Comparison of ENCODE assay signal across 10 mouse cellular contexts in genomic region chr10:90753106-90753505, GRCm38 (mm10).
DNase-seq lines count a peak whose midpoint lies in the region; ATAC-seq and TF ChIP-seq lines count a peak whose summit lies in the region.
"Had no signal": no experiment of that assay in that cellular context is flagged by ENCODE, and none has a peak within 500 bp of the region (broad histone marks: within the 10 kb centered on the region; RNA-seq: fewer than 3 reads in every experiment).

No protein-coding gene starts in this region.

- H3K9ac ChIP-seq in limb, embryonic 14.5 days (ENCODE audit: low read depth, low read length, severe bottlenecking), result no peak overlapping the region

- H3K9me3 ChIP-seq in limb, embryonic 14.5 days (ENCODE audit: control insufficient read depth, low read length), result no peaks in the 10 kb centered on the region
- H3K9me3 ChIP-seq in limb, embryonic 10.5 days (replicated peaks), result no peaks in the 10 kb centered on the region

- TF ChIP-seq CTCF in layer of hippocampus, adult 2 months (conservative IDR thresholded peaks at IDR 0.05), result peak; percentile 27

- no peaks in the 10 kb centered on the region for H3K36me3 ChIP-seq in limb, embryonic 14.5 days (ENCODE audit: control insufficient read depth, insufficient read depth, low read length)
- no peaks in the 10 kb centered on the region for H3K36me3 ChIP-seq in limb, embryonic 10.5 days

- no peaks in the 10 kb centered on the region for H3K4me1 ChIP-seq in limb, embryonic 14.5 days (ENCODE audit: control insufficient read depth, insufficient read depth, low read length)
- H3K4me1 ChIP-seq in limb, embryonic 10.5 days, result no peaks in the 10 kb centered on the region

- peak; percentile 23 for DNase-seq in limb, embryonic 14.5 days (ENCODE audit: low spot score)
- DNase-seq in limb, embryonic 10.5 days (ENCODE audit: low spot score), result no peak
- DNase-seq in cerebellum, adult 9-10 months, result peak; percentile 80
- peak; percentile 68 to 84 for DNase-seq in layer of hippocampus, adult 2 months (ENCODE audit: low spot score in 2 of 2)
- peak; percentile 72 for DNase-seq in right cerebral cortex, postnatal 25 days
- DNase-seq in thymus, postnatal 4 days, result no peak
- no peak for DNase-seq in thymus, postnatal 10 days (ENCODE audit: low spot score in 2 of 2)
- DNase-seq: midbrain, embryonic 14.5 days; thymus, postnatal 14 days had no signal

- no peak overlapping the region for H3K4me2 ChIP-seq in limb, embryonic 14.5 days (replicated peaks; ENCODE audit: low read depth, low read length, severe bottlenecking)
- H3K4me2 ChIP-seq: liver, embryonic 11.5 days had no signal

- TF ChIP-seq POLR2A in limb, embryonic 14.5 days (IDR thresholded peaks at IDR 0.05; ENCODE audit: borderline replicate concordance, extremely low read depth, insufficient read depth, insufficient read length), result no peak

- no peaks in the 10 kb centered on the region for H3K27me3 ChIP-seq in limb, embryonic 14.5 days (ENCODE audit: control insufficient read depth, insufficient read depth, low read length)
- H3K27me3 ChIP-seq in limb, embryonic 10.5 days (ENCODE audit: low read depth, poor library complexity, severe bottlenecking), result no peaks in the 10 kb centered on the region

- WGBS in limb, embryonic 14.5 days, result 73% methylated on average over 9 of the region's 9 CpGs
- 81% methylated on average over 9 of the region's 9 CpGs for WGBS in limb, embryonic 10.5 days

- no peak overlapping the region for H3K4me3 ChIP-seq in limb, embryonic 14.5 days (replicated peaks; ENCODE audit: low read length)
- no peak overlapping the region for H3K4me3 ChIP-seq in limb, embryonic 10.5 days
- H3K4me3 ChIP-seq in layer of hippocampus, adult 2 months, result no peak overlapping the region

- ATAC-seq in limb, embryonic 14.5 days (ENCODE audit: low FRiP score, low read depth), result no peak

- H3K27ac ChIP-seq in limb, embryonic 14.5 days (replicated peaks; ENCODE audit: low read depth, low read length), result no peak overlapping the region
- H3K27ac ChIP-seq in limb, embryonic 10.5 days, result no peak overlapping the region
- H3K27ac ChIP-seq in layer of hippocampus, adult 2 months, result peak overlapping the region; percentile 86

Comparison
In these comparisons a context has a peak if more than half of its experiments do, and no peak if none do; other contexts are left out.
1. DNase-seq: peak in limb, embryonic 14.5 days (single experiment), cerebellum, adult 9-10 months (single experiment), layer of hippocampus, adult 2 months (2 of 2) and right cerebral cortex, postnatal 25 days (single experiment); none in limb, embryonic 10.5 days (single experiment), thymus, postnatal 4 days (single experiment) and thymus, postnatal 10 days (0 of 2).